In the genomic region with DNA sequence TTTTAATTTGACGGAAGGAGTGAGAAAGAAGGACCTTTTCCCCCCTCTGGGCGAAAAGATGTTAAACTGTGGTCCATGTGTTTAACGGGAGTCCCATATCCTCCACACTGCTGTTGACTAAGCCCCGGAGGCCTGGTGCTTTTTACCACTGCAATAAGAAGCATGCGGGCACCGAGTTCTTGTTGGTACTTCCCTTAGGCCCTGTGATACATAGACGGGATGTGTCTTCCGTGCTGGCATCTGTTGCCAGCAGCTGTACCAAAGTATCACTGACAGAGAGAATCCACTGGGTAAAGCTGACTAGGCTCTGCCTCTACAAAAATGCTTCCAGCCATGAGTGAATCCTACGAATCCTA, we compare ENCODE assay signal across 9 mouse cellular contexts.
DNase-seq lines count a peak whose midpoint lies in the region; ATAC-seq and TF ChIP-seq lines count a peak whose summit lies in the region.
"Had no signal": no experiment of that assay in that cellular context is flagged by ENCODE, and none has a peak within 500 bp of the region (broad histone marks: within the 10 kb centered on the region; RNA-seq: fewer than 3 reads in every experiment).

No protein-coding gene starts in this region.

- no peaks in the 10 kb centered on the region for H3K27me3 ChIP-seq in lung, embryonic 14.5 days (ENCODE audit: insufficient read depth, low read length)
- no peaks in the 10 kb centered on the region for H3K27me3 ChIP-seq in hindbrain, embryonic 16.5 days (replicated peaks; ENCODE audit: control insufficient read depth, insufficient read depth, low read length)
- no peaks in the 10 kb centered on the region for H3K27me3 ChIP-seq in neural tube, embryonic 13.5 days

- no peak overlapping the region for H3K4me2 ChIP-seq in lung, embryonic 14.5 days
- H3K4me2 ChIP-seq in hindbrain, embryonic 16.5 days (ENCODE audit: low read length): no peak overlapping the region
- H3K4me2 ChIP-seq in neural tube, embryonic 13.5 days: 0 out of 2 replicates have a peak overlapping the region, but pooled peaks have one; percentile 1

- H3K4me3 ChIP-seq in lung, embryonic 14.5 days (ENCODE audit: low read depth, low read length): no peak overlapping the region
- H3K4me3 ChIP-seq in hindbrain, embryonic 16.5 days (ENCODE audit: low read length): no peak overlapping the region
- H3K4me3 ChIP-seq in neural tube, embryonic 13.5 days: no peak overlapping the region
- H3K4me3 ChIP-seq: megakaryocyte, embryonic 14.5 days had no signal

- intact Hi-C loops in gastrocnemius, postnatal 14 days (cut with DNase I; ENCODE audit: low total_unique reads): no loop called here

- H3K27ac ChIP-seq in lung, embryonic 14.5 days (ENCODE audit: low read depth): peak overlapping the region; percentile 87
- H3K27ac ChIP-seq in hindbrain, embryonic 16.5 days (ENCODE audit: low read depth, low read length): peak overlapping the region; percentile 41; the same call in 1 of the 2 replicates
- peak overlapping the region; percentile 78 for H3K27ac ChIP-seq in neural tube, embryonic 13.5 days (replicated peaks)

- 35% methylated on average over 9 of the region's 9 CpGs for WGBS in lung, embryonic 14.5 days
- WGBS in hindbrain, embryonic 16.5 days: 17% methylated on average over 9 of the region's 9 CpGs
- WGBS in neural tube, embryonic 13.5 days: 16% methylated on average over 9 of the region's 9 CpGs

- H3K9ac ChIP-seq in lung, embryonic 14.5 days: no peak overlapping the region
- no peak overlapping the region for H3K9ac ChIP-seq in hindbrain, embryonic 16.5 days (ENCODE audit: low read depth, low read length)
- H3K9ac ChIP-seq in neural tube, embryonic 13.5 days: no peak overlapping the region

- H3K9me3 ChIP-seq in lung, embryonic 14.5 days (ENCODE audit: low read depth, low read length): no peaks in the 10 kb centered on the region
- no peaks in the 10 kb centered on the region for H3K9me3 ChIP-seq in hindbrain, embryonic 16.5 days (ENCODE audit: control insufficient read depth, low read length)
- peaks cover 7% of the 10 kb centered on the region; the same call in 1 of the 2 replicates for H3K9me3 ChIP-seq in neural tube, embryonic 13.5 days

- H3K4me1 ChIP-seq in lung, embryonic 14.5 days (ENCODE audit: insufficient read depth): peaks cover 30% of the 10 kb centered on the region
- peaks cover 17% of the 10 kb centered on the region for H3K4me1 ChIP-seq in hindbrain, embryonic 16.5 days (ENCODE audit: control insufficient read depth, insufficient read depth, low read depth, low read length)
- peaks cover 37% of the 10 kb centered on the region for H3K4me1 ChIP-seq in neural tube, embryonic 13.5 days (replicated peaks)

- H3K36me3 ChIP-seq in lung, embryonic 14.5 days (ENCODE audit: insufficient read depth): no peaks in the 10 kb centered on the region
- no peaks in the 10 kb centered on the region for H3K36me3 ChIP-seq in hindbrain, embryonic 16.5 days (ENCODE audit: control insufficient read depth, insufficient read depth, low read length)
- no peaks in the 10 kb centered on the region for H3K36me3 ChIP-seq in neural tube, embryonic 13.5 days

- peak; percentile 46 for DNase-seq in gastrocnemius, postnatal 25 days
- no peak for DNase-seq in gastrocnemius, postnatal 14 days
- no peak for DNase-seq in lung, embryonic 14.5 days
- DNase-seq in lung, postnatal 10 days: no peak
- DNase-seq in embryo, embryonic 10.5 days (ENCODE audit: low spot score): no peak
- no peak for DNase-seq in spleen, postnatal 36 days (ENCODE audit: low spot score in 2 of 2)

- ATAC-seq in lung, embryonic 14.5 days (ENCODE audit: insufficient read depth): 0 out of 2 replicates have a peak, but pooled peaks have one; percentile 19
- peak; percentile 60 for ATAC-seq in hindbrain, embryonic 16.5 days
- ATAC-seq in neural tube, embryonic 13.5 days (ENCODE audit: low read depth): peak; percentile 76

- TF ChIP-seq CTCF in lung, embryonic 14.5 days (IDR thresholded peaks at IDR 0.05; ENCODE audit: low read depth): no peak

Comparison
In these comparisons a context has a peak if more than half of its experiments do, and no peak if none do; other contexts are left out.
1. ATAC-seq: peak in every context shown above with its lines; median percentile 76 in neural tube, embryonic 13.5 days; 60 in hindbrain, embryonic 16.5 days; 19 in lung, embryonic 14.5 days.